Mouse (Mus musculus) lung, adult 2 months (tissue): Measurements from ENCODE around the gene Fstl1. TPM values are rescaled to one million over a fixed set of nuclear protein-coding genes. Genes with fewer than 3 reads are reported as not detected.

Experiments
- DNase-seq: peaks from one replicate; pipeline ENCODE4 v3.0.0; 2022
- H3K4me1 ChIP-seq: fragments of 200-500 bp; 2 replicates; pipeline ENCODE4 v1.6.1; 2011; ENCODE audit warnings: low read length; ENCODE audit not compliant: control insufficient read depth, insufficient read depth
- H3K4me3 ChIP-seq: fragments of 200-500 bp; replicated peaks from 2 replicates; pipeline ENCODE3; 2011; ENCODE audit warnings: low read depth, mild to moderate bottlenecking, control low read depth, low read length; ENCODE audit errors: extremely low read depth
- CTCF ChIP-seq: fragments of 200-500 bp; IDR thresholded peaks from 2 replicates; pipeline ENCODE4 v1.5.1; 2011; ENCODE audit warnings: mild to moderate bottlenecking, low read length, control low read depth; ENCODE audit not compliant: insufficient read depth
- POLR2A ChIP-seq: fragments of 200-500 bp; IDR thresholded peaks from 2 replicates; pipeline ENCODE4 v1.6.1; 2011; ENCODE audit warnings: low read depth, mild to moderate bottlenecking, control low read depth, low read length, borderline replicate concordance; ENCODE audit errors: extremely low read depth
- WGBS: fragments of 180-500 bp; shearing (Covaris S2); methylation state at CpG from one replicate; pipeline ENCODE4 v1.1.7; 2018; 5-methylcytosine and 5-hydroxymethylcytosine counted together
- polyA plus RNA-seq: library from polyadenylated mRNA; depleted of rRNA; stranded (reverse); fragments of >200 nt; gene quantifications from 2 replicates; pipeline ENCODE4 v1.2.3, GENCODE M21; 2012

Fstl1 gene
- polyA plus RNA-seq, 1 experiment: 44.5 TPM

- H3K4me1 ChIP-seq: peaks cover 12% of the 10 kb centered on the region
- WGBS: 66% methylated on average over 3 of the region's 3 CpGs
- H3K4me3 ChIP-seq: no peak overlapping the region
- DNase-seq: no peak
- TF ChIP-seq POLR2A (no peak), CTCF (no peak)
Observed at GRCm38 (mm10) chr16:37784526-37784925, 7.9 kb downstream of the Fstl1 start.

GRCm38 (mm10) chr16:37787558-37788194 lies 11.0 kb downstream of the Fstl1 start:
- DNase-seq: no peak
- TF ChIP-seq POLR2A (no peak), CTCF (no peak)
- 49% methylated on average over 9 of the region's 9 CpGs for WGBS
- Histone ChIP-seq H3K4me1 (peaks cover 9% of the 10 kb centered on the region), H3K4me3 (no peak overlapping the region)

GRCm38 (mm10) chr16:37788367-37789014 lies 11.8 kb downstream of the Fstl1 start:
- WGBS: 18% methylated on average over 12 of the region's 12 CpGs
- peak; percentile 45 for DNase-seq
- Histone ChIP-seq H3K4me3 (no peak overlapping the region), H3K4me1 (peaks cover 9% of the 10 kb centered on the region)
- no peak for TF ChIP-seq CTCF

GRCm38 (mm10) chr16:37789015-37789381 lies 12.3 kb downstream of the Fstl1 start:
- no peak for DNase-seq
- Histone ChIP-seq H3K4me1 (peaks cover 9% of the 10 kb centered on the region), H3K4me3 (no peak overlapping the region)
- no peak for TF ChIP-seq CTCF
- no peak for TF ChIP-seq POLR2A
- 32% methylated on average over 6 of the region's 6 CpGs for WGBS

- no peak for TF ChIP-seq POLR2A
- WGBS: 57% methylated on average over 6 of the region's 6 CpGs
- DNase-seq: no peak
- H3K4me3 ChIP-seq: no peak overlapping the region
- peaks cover 9% of the 10 kb centered on the region for H3K4me1 ChIP-seq
Observed at GRCm38 (mm10) chr16:37789394-37789920, 12.8 kb downstream of the Fstl1 start.

- no peak for DNase-seq
- H3K4me1 ChIP-seq: peaks cover 9% of the 10 kb centered on the region
Observed at GRCm38 (mm10) chr16:37790008-37790780, 13.5 kb downstream of the Fstl1 start.

GRCm38 (mm10) chr16:37790781-37791175 lies 14.1 kb downstream of the Fstl1 start:
- WGBS: 42% methylated on average over 8 of the region's 8 CpGs
- peaks cover 9% of the 10 kb centered on the region for H3K4me1 ChIP-seq
- DNase-seq: no peak
- H3K4me3 ChIP-seq: no peak overlapping the region
- TF ChIP-seq POLR2A (no peak), CTCF (no peak)

More at GRCm38 (mm10) chr16:37790008-37790780, 13.5 kb downstream of the Fstl1 start:
- TF ChIP-seq POLR2A (no peak), CTCF (no peak)
- H3K4me3 ChIP-seq: no peak overlapping the region
- WGBS: 64% methylated on average over 12 of the region's 12 CpGs

- 69% methylated on average over 10 of the region's 10 CpGs for WGBS
- TF ChIP-seq POLR2A (no peak), CTCF (no peak)
- Histone ChIP-seq H3K4me3 (no peak overlapping the region), H3K4me1 (no peaks in the 10 kb centered on the region; the same call in 1 of the 2 replicates)
- DNase-seq: no peak
Observed at GRCm38 (mm10) chr16:37795651-37796150, 19.0 kb downstream of the Fstl1 start.

- WGBS: 79% methylated on average over 11 of the region's 11 CpGs
- no peak for DNase-seq
- no peak for TF ChIP-seq POLR2A
- TF ChIP-seq CTCF: no peak
- no peaks in the 10 kb centered on the region; the same call in 1 of the 2 replicates for H3K4me1 ChIP-seq
- H3K4me3 ChIP-seq: no peak overlapping the region
Observed at GRCm38 (mm10) chr16:37796270-37796669, 19.6 kb downstream of the Fstl1 start.

- Histone ChIP-seq H3K4me3 (no peak overlapping the region), H3K4me1 (no peaks in the 10 kb centered on the region)
- no peak for TF ChIP-seq CTCF
- no peak for TF ChIP-seq POLR2A
- WGBS: 53% methylated on average over 2 of the region's 2 CpGs
- no peak for DNase-seq
Observed at GRCm38 (mm10) chr16:37801097-37801496, 24.4 kb downstream of the Fstl1 start.
